Mouse (Mus musculus) embryonic facial prominence, embryonic 14.5 days (tissue): ENCODE measurements around the gene Dnajb1. TPM values are rescaled to one million over a fixed set of nuclear protein-coding genes. Genes with fewer than 3 reads are reported as not detected.

Experiments used
- ATAC-seq: fragments of 200-750 bp; cut with Nextera tagmentation; 2 replicates; pipeline ENCODE4 v1.8.0; 2017; ENCODE audit warnings: low read depth, moderate number of reproducible peaks, moderate TSS enrichment
- DNase-seq: peaks from one replicate; pipeline ENCODE4 v3.0.0-alpha.2; 2015; ENCODE audit warnings: low spot score
- H3K27ac ChIP-seq: fragments of 300-500 bp; sonication (generic); replicated peaks from 2 replicates; pipeline ENCODE4 v1.5.1; 2014; ENCODE audit warnings: low read depth, mild to moderate bottlenecking, low read length, moderate library complexity
- H3K27me3 ChIP-seq: fragments of 300-500 bp; sonication (generic); replicated peaks from 2 replicates; pipeline ENCODE4 v1.6.1; 2014; ENCODE audit warnings: low read length; ENCODE audit not compliant: control insufficient read depth, insufficient read depth
- H3K36me3 ChIP-seq: fragments of 300-500 bp; sonication (generic); 2 replicates; pipeline ENCODE4 v1.6.1; 2014; ENCODE audit warnings: low read length, mixed read lengths; ENCODE audit not compliant: control insufficient read depth, insufficient read depth
- H3K4me1 ChIP-seq: fragments of 300-500 bp; sonication (generic); 2 replicates; pipeline ENCODE4 v1.6.1; 2014; ENCODE audit warnings: antibody characterized with exemption, low read length; ENCODE audit not compliant: control insufficient read depth, insufficient read depth
- H3K4me2 ChIP-seq: fragments of 300-500 bp; sonication (generic); 2 replicates; pipeline ENCODE4 v1.6.1; 2014; ENCODE audit warnings: low read depth, mild to moderate bottlenecking, low read length, moderate library complexity, mixed read lengths
- H3K4me3 ChIP-seq: fragments of 300-500 bp; sonication (generic); 2 replicates; pipeline ENCODE4 v1.5.1; 2014; ENCODE audit warnings: low read depth, mild to moderate bottlenecking, low read length
- H3K9ac ChIP-seq: fragments of 300-500 bp; sonication (generic); 2 replicates; pipeline ENCODE4 v1.6.1; 2014; ENCODE audit warnings: low read depth, mild to moderate bottlenecking, low read length, moderate library complexity, mixed read lengths
- H3K9me3 ChIP-seq: fragments of 300-500 bp; sonication (generic); 2 replicates; pipeline ENCODE4 v1.6.1; 2016; ENCODE audit warnings: low read length; ENCODE audit not compliant: control insufficient read depth
- WGBS: fragments of 180-500 bp; shearing (Covaris S2); extraction: QIAGEN DNeasy Blood & Tissue Kit; methylation state at CpG from one replicate; pipeline ENCODE4 v1.1.7; 2014; 5-methylcytosine and 5-hydroxymethylcytosine counted together
- polyA plus RNA-seq: library from polyadenylated mRNA; unstranded; fragments of >200 nt; fragmentation: Nextera tagmentation; extraction: Ambion mirVana; gene quantifications from 2 replicates; pipeline ENCODE4 v1.2.1, GENCODE M21; 2014

Dnajb1 gene
- polyA plus RNA-seq, 1 experiment from 2014 or later: 47.2 TPM

DNA sequence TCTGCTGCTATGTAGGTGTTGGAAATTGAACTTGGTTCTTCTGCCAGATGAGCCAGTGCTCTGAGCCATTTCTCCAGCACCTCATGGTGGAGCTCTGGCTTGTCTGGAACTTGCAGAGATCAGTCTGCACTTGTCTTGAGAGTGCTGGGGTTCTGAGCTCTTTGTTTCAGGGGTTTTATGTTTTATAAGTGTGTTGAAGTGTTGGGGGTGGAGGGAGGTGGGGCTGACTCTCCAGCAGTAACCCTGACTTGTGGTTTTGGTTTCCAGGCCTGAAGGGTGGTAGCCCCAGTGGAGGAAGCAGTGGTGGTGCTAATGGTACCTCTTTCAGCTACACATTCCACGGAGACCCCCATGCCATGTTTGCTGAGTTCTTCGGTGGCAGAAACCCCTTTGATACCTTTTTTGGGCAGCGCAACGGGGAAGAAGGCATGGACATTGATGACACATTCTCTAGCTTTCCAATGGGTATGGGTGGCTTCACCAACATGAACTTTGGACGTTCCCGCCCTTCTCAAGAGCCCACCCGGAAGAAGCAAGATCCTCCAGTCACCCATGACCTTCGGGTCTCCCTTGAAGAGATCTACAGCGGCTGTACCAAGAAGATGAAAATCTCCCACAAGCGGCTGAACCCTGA lies 1.7 kb downstream of the Dnajb1 start:
- ATAC-seq (no peak), DNase-seq (no peak)
- H3K4me2 ChIP-seq: peak overlapping the region; percentile 86
- WGBS: 92% methylated on average over 10 of the region's 10 CpGs
- peak overlapping the region; percentile 93 for H3K9ac ChIP-seq
- H3K27ac ChIP-seq: peak overlapping the region; percentile 99; the same call in 1 of the 2 replicates
- H3K4me1 ChIP-seq: peaks cover 16% of the 10 kb centered on the region
- peak overlapping the region; percentile 89 for H3K4me3 ChIP-seq
- H3K27me3 ChIP-seq: no peaks in the 10 kb centered on the region
- no peaks in the 10 kb centered on the region for H3K9me3 ChIP-seq
- H3K36me3 ChIP-seq: peaks cover 38% of the 10 kb centered on the region

GRCm38 (mm10) chr8:83611921-83612320 lies 3.9 kb downstream of the Dnajb1 start:
- no peak for DNase-seq
- no peak overlapping the region for H3K9ac ChIP-seq
- no peak overlapping the region for H3K4me2 ChIP-seq
- H3K27ac ChIP-seq: no peak overlapping the region
- no peaks in the 10 kb centered on the region for H3K9me3 ChIP-seq
- 95% methylated on average over 4 of the region's 4 CpGs for WGBS
- no peak for ATAC-seq
- no peak overlapping the region for H3K4me3 ChIP-seq
- H3K36me3 ChIP-seq: peaks cover 38% of the 10 kb centered on the region
- H3K4me1 ChIP-seq: peaks cover 15% of the 10 kb centered on the region
- H3K27me3 ChIP-seq: no peaks in the 10 kb centered on the region

- no peak for ATAC-seq
These were observed 5.7 kb downstream of the Dnajb1 start for GRCm38 (mm10) chr8:83613695-83614094.

DNA sequence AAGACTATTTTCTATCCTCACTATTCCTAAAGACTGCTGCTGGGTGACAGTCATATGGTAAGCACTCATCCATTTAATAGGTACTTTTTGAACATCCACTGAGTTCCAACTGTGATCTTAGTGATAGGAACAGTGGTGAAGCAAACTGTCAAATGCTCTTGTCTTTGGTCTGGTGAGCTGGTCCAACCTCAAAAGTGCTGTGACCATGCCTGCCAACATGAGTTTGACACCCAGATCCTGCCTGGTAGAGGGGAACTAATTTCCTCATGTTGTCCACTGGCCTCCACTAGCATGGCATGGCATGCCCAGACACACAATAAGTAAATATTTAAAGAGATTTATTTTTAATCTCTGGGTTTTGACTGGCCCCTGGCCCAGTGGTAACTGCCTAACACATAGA lies 8.6 kb downstream of the Dnajb1 start:
- no peak overlapping the region for H3K9ac ChIP-seq
- no peaks in the 10 kb centered on the region for H3K27me3 ChIP-seq
- no peaks in the 10 kb centered on the region for H3K9me3 ChIP-seq
- H3K4me3 ChIP-seq: no peak overlapping the region
- no peak overlapping the region for H3K27ac ChIP-seq
- H3K4me2 ChIP-seq: no peak overlapping the region
- DNase-seq (no peak), ATAC-seq (no peak)
- peaks cover 16% of the 10 kb centered on the region for H3K36me3 ChIP-seq
- no peaks in the 10 kb centered on the region for H3K4me1 ChIP-seq

More at GRCm38 (mm10) chr8:83613695-83614094, 5.7 kb downstream of the Dnajb1 start:
- no peak for DNase-seq
- Histone ChIP-seq H3K9ac (no peak overlapping the region), H3K36me3 (peaks cover 38% of the 10 kb centered on the region), H3K4me3 (no peak overlapping the region), H3K4me2 (no peak overlapping the region), H3K4me1 (peaks cover 12% of the 10 kb centered on the region; the same call in 1 of the 2 replicates), H3K27me3 (no peaks in the 10 kb centered on the region), H3K9me3 (no peaks in the 10 kb centered on the region), H3K27ac (no peak overlapping the region)
- WGBS: 95% methylated on average over 4 of the region's 4 CpGs

- Histone ChIP-seq H3K27ac (no peak overlapping the region), H3K4me2 (no peak overlapping the region), H3K4me3 (no peak overlapping the region), H3K4me1 (no peaks in the 10 kb centered on the region), H3K27me3 (no peaks in the 10 kb centered on the region), H3K9ac (no peak overlapping the region), H3K9me3 (no peaks in the 10 kb centered on the region), H3K36me3 (peaks cover 11% of the 10 kb centered on the region)
- ATAC-seq (no peak), DNase-seq (no peak)
- 88% methylated on average over 2 of the region's 2 CpGs for WGBS
These were observed 9.1 kb downstream of the Dnajb1 start for GRCm38 (mm10) chr8:83617111-83617510.

DNA sequence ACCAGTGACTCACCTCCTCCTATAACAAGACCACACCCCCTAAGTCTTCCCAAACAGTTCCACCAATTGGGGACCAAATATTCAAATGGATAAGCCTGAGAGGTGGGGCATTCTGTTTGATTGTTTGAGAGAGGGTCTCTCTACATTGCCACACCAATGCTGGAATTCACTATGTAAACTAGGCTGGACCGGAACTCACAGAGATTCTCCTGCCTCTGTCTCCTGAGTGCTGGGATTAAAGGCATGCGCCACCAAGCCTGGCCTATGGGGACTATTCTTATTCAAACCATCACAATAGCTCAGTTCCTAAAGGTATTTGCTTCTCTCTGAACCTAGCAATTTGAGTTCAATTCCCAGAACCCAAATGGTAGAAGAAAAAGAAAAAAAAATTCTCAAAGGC lies 10.6 kb downstream of the Dnajb1 start:
- DNase-seq: no peak
- ATAC-seq: no peak
- Histone ChIP-seq H3K27ac (no peak overlapping the region), H3K4me2 (no peak overlapping the region), H3K4me1 (no peaks in the 10 kb centered on the region), H3K36me3 (no peaks in the 10 kb centered on the region), H3K27me3 (no peaks in the 10 kb centered on the region), H3K9me3 (no peaks in the 10 kb centered on the region), H3K9ac (no peak overlapping the region), H3K4me3 (no peak overlapping the region)
- 96% methylated on average over 2 of the region's 2 CpGs for WGBS

DNA sequence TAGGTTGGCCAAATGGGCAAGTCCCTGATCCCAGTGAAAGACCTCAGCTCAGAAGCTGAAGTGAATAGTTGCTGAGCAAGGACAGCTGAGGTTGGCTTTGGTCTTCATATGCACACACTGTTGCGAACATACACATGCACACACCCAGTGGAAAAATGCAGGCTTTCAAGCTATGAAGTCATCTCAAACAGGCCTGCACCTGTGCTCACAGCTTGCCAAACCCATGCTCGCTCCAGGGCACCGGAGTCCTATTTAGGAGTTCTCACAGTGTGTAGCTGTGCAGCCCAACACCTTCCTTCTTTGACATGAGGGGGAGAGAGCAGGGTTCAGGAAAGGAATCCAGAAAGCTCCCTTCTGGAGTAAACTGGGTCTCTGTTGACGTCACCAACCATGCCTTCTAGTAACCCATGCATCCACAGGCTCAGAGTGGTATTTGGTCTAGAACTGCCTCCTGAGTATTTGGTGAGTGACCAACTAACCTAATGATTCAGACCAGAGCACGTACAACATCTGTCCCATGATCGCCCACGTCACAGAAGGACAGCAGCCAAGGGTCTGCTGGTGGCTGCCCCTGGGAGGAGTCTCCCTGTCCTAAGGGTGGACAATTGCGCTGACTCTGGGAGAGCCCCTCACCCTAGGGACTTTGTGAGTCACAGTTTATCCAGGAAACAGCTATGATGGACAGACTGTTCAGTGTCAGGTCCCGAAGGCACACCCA lies 11.7 kb downstream of the Dnajb1 start:
- Histone ChIP-seq H3K27me3 (no peaks in the 10 kb centered on the region), H3K36me3 (no peaks in the 10 kb centered on the region), H3K27ac (peak overlapping the region; percentile 46), H3K4me1 (no peaks in the 10 kb centered on the region), H3K9me3 (no peaks in the 10 kb centered on the region), H3K4me3 (no peak overlapping the region), H3K4me2 (no peak overlapping the region), H3K9ac (no peak overlapping the region)
- ATAC-seq (peak; percentile 68), DNase-seq (peak; percentile 87)
- WGBS: 76% methylated on average over 9 of the region's 9 CpGs

- Histone ChIP-seq H3K4me3 (peak overlapping the region; percentile 36), H3K27me3 (no peaks in the 10 kb centered on the region), H3K4me2 (peak overlapping the region; percentile 66), H3K9me3 (no peaks in the 10 kb centered on the region), H3K27ac (no peak overlapping the region), H3K36me3 (no peaks in the 10 kb centered on the region), H3K9ac (peak overlapping the region; percentile 46), H3K4me1 (no peaks in the 10 kb centered on the region)
- DNase-seq (no peak), ATAC-seq (peak; percentile 23)
- WGBS: 47% methylated on average over 15 of the region's 15 CpGs
These were observed 13.8 kb downstream of the Dnajb1 start for GRCm38 (mm10) chr8:83621691-83622388.
